Comparison of ENCODE assay signal across 16 mouse cellular contexts in genomic region chr13:15495820-15496219, GRCm38 (mm10). TPM values are rescaled to one million over a fixed set of nuclear protein-coding genes. Genes with fewer than 3 reads are reported as not detected.
"Had no signal": no experiment of that assay in that cellular context is flagged by ENCODE, and none has a peak within 500 bp of the region (broad histone marks: within the 10 kb centered on the region; RNA-seq: fewer than 3 reads in every experiment).

No protein-coding gene starts in this region.

- H3K9me3 ChIP-seq: megakaryocyte, embryonic 14.5 days; midbrain, embryonic 13.5 days; midbrain, embryonic 15.5 days; neural tube, embryonic 13.5 days; stomach, embryonic 15.5 days had no signal

- H3K4me3 ChIP-seq: megakaryocyte, embryonic 14.5 days; midbrain, embryonic 13.5 days; midbrain, embryonic 15.5 days; neural tube, embryonic 13.5 days; stomach, embryonic 15.5 days had no signal

- H3K27ac ChIP-seq: macrophage; midbrain, embryonic 13.5 days; midbrain, embryonic 15.5 days; neural tube, embryonic 13.5 days; stomach, embryonic 15.5 days; stomach, postnatal 0 days had no signal

- ATAC-seq: midbrain, embryonic 13.5 days; midbrain, embryonic 15.5 days had no signal

- H3K9ac ChIP-seq: lung, embryonic 14.5 days; midbrain, embryonic 13.5 days; midbrain, embryonic 15.5 days; neural tube, embryonic 13.5 days; stomach, embryonic 15.5 days had no signal

- H3K36me3 ChIP-seq: midbrain, embryonic 13.5 days; midbrain, embryonic 15.5 days; neural tube, embryonic 13.5 days; stomach, embryonic 15.5 days had no signal

- H3K27me3 ChIP-seq: megakaryocyte, embryonic 14.5 days; midbrain, embryonic 13.5 days; midbrain, embryonic 15.5 days; neural tube, embryonic 13.5 days; stomach, embryonic 15.5 days had no signal

- H3K4me2 ChIP-seq: lung, embryonic 14.5 days; midbrain, embryonic 11.5 days; midbrain, embryonic 13.5 days; midbrain, embryonic 15.5 days; neural tube, embryonic 13.5 days; stomach, embryonic 15.5 days had no signal

- DNase-seq: lung, adult 18-20 months; lung, embryonic 14.5 days; lung, postnatal 10 days; lung, postnatal 36 days; right cerebral cortex, postnatal 14 days; thymus, adult 2 months; thymus, postnatal 25 days; thymus, postnatal 4 days had no signal

- H3K4me1 ChIP-seq: midbrain, embryonic 15.5 days; neural tube, embryonic 13.5 days; stomach, embryonic 15.5 days had no signal

RNA-seq across cellular contexts. Expression of gene Gli3, which starts 32.8 kb away (rescaled TPM):
- polyA plus RNA-seq: macrophage had no signal
